In the genomic region with DNA sequence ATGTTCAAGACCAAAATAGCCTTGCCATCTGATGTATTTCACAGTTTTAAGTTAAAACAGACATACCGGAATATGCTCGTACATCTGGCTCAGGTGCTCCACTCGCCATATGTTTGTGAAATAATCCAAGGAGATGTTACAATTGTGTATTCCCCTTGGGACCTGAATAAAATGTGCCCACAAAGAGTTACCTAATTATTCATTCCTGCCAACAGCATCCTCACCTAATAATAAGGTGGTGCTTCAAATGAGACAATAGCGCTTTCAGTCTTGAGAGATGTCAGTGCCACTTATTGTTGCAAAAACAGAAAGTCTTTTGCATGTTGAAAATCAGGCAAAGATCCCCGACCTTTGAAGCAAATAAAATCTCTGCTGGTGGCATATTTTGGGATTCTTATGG, we compare ENCODE assay signal across 25 mouse cellular contexts.
"Had no signal": no experiment of that assay in that cellular context is flagged by ENCODE, and none has a peak within 500 bp of the region (broad histone marks: within the 10 kb centered on the region; RNA-seq: fewer than 3 reads in every experiment).

No protein-coding gene starts in this region.

- H3K9me3 ChIP-seq: embryonic facial prominence, embryonic 10.5 days; embryonic facial prominence, embryonic 12.5 days; embryonic facial prominence, embryonic 13.5 days; embryonic facial prominence, embryonic 15.5 days; forebrain, embryonic 10.5 days; forebrain, embryonic 12.5 days; forebrain, embryonic 13.5 days; forebrain, embryonic 15.5 days; heart, embryonic 12.5 days had no signal

- H3K27me3 ChIP-seq: embryonic facial prominence, embryonic 12.5 days; embryonic facial prominence, embryonic 13.5 days; embryonic facial prominence, embryonic 15.5 days; forebrain, embryonic 12.5 days; forebrain, embryonic 13.5 days; forebrain, embryonic 15.5 days; heart, embryonic 12.5 days had no signal

- H3K4me3 ChIP-seq: embryonic facial prominence, embryonic 10.5 days; embryonic facial prominence, embryonic 12.5 days; embryonic facial prominence, embryonic 13.5 days; embryonic facial prominence, embryonic 15.5 days; erythroblast, embryonic 14.5 days; forebrain, embryonic 10.5 days; forebrain, embryonic 12.5 days; forebrain, embryonic 13.5 days; forebrain, embryonic 15.5 days; gastrocnemius, adult 2 months; heart, adult 2 months; heart, embryonic 12.5 days had no signal

- DNase-seq: cerebellum, adult 2 months; cerebellum, adult 9-10 months; cerebellum, adult 9-11 months; cerebellum, postnatal 10 days; cerebellum, postnatal 14 days; cerebellum, postnatal 25 days; cerebellum, postnatal 36 days; embryo, embryonic 11 days; forebrain, postnatal 0 days; gastrocnemius, adult 2 months; gastrocnemius, postnatal 10 days; gastrocnemius, postnatal 14 days; gastrocnemius, postnatal 25 days; heart, adult 18-20 months; heart, adult 2 months had no signal

- H3K4me1 ChIP-seq: forebrain, embryonic 15.5 days; heart, embryonic 12.5 days had no signal

- H3K27ac ChIP-seq: embryonic facial prominence, embryonic 10.5 days; embryonic facial prominence, embryonic 12.5 days; embryonic facial prominence, embryonic 13.5 days; embryonic facial prominence, embryonic 15.5 days; forebrain, embryonic 10.5 days; forebrain, embryonic 12.5 days; forebrain, embryonic 13.5 days; forebrain, embryonic 15.5 days; gastrocnemius, adult 2 months; heart, adult 2 months had no signal

- H3K36me3 ChIP-seq: embryonic facial prominence, embryonic 10.5 days; embryonic facial prominence, embryonic 12.5 days; embryonic facial prominence, embryonic 13.5 days; embryonic facial prominence, embryonic 15.5 days; forebrain, embryonic 10.5 days; forebrain, embryonic 12.5 days; forebrain, embryonic 15.5 days; heart, embryonic 12.5 days had no signal
